Mouse (Mus musculus) kidney, postnatal 4 days (tissue): Measurements from ENCODE around the gene Igfbp7.

Experiments
- DNase-seq, 2 experiments: peaks; one replicate each; pipeline ENCODE4 v3.0.0; 2021; ENCODE audit warnings: mixed read lengths in 2 of 2

Igfbp7 gene

DNA sequence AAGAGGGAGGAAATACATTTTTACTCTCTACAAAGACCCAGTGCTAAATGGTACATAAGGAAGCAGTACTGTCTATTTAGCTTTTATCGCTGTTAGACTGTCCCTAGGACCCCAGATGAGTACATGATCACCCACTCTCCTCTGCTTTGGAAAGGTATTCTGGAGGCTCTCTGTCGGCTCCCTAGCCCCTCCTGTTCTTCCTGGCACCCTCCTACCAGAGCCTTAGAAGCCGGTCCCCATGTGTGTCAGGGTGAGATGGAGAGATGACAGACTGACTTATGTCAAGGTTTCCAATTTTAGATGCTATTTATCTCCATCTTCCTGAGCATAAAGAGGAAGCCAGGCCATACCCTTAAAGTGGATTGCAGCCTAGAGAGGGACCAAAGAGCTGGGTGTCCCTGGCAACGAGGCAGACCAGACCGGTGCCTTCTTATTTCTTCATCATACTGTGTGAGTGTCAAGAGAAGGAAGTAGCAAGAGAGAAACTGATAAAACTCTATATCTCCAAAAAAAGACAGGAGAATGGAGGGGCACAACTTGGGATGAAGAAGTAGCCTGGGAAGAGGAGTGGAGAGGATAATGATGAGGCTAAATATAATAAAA, 2.3 kb downstream of the Igfbp7 start:
- no peak for DNase-seq

DNA sequence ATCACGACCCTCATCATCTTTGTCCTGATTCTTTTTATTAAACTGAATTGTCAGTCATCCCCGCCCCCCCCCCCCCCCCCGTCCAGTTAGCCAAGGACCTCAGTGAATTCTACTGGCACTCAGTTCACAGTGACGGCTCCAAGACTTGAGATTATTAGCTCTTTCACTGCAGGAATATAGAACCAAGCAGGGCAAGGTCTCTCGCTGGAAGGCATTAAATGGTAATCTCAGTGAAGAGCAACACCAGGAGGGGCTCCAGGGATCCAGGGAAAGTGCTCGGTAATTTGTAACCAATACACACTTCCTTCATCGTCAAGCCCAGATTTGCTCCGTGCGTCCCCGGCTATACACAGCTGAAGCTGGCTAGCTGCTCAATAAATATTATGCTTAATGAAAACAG, 2.9 kb downstream of the Igfbp7 start:
- no peak for DNase-seq

DNA sequence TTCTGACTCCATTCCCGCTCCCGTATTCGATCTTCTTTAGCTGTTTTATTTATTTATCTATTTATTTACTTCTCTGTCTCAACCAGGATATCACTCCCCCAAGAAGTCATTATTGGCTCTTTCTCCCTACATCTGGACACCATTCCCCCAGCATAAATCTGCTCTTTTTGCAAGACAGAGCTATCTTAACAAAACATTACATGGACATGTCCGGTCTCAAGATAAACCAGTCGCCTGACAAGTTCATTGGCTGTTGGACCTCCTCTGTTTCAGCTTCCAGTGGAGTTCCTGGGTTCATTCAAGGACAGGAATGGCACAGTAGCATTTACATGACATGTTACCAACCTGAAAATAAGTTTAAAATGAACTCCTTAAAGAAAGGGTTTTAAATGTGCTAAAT, 4.9 kb downstream of the Igfbp7 start:
- DNase-seq = peak in 1 of 2 experiments; percentile 18

DNA sequence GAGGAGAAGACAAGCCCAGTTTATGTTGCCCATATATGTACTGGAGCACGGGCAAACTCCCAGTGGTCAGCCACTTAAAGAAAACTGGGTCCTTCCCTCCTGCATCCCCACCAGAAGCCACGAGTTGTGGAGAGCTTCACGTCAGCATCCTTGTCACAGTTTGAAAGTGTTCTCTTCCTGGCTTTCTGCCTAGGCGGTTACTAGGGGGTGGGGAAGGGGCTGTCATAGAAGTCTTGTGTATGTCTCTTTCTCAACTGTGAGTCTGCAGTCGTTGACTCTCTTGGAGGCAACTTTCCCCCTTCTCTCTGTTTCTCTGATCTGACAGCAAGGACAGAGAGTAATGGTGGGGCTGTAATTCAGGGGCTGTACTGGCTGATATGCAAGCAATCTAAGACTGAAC, 5.7 kb downstream of the Igfbp7 start:
- peak in 1 of 2 experiments; percentile 22 for DNase-seq

DNA sequence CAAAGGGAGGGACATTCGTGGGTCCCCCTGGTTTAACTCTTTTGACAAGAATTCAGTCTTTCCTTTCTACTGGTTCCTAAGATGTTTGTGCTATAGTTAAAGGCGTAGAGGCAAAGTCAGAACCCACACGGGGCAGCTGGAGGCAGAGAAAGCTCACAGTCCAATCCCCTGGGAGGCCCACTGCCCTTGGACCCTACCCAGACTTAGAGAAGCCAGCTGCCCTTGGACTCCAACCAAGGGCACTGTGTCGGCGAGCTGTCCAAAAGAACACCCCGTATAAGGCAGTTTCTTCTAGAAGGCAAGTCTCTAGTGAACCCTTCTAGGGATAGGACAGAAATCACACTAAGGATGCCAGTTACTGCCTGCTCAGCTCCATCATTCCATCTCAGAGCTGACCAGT, 7.0 kb downstream of the Igfbp7 start:
- DNase-seq = peak; percentile 65 to 74

DNA sequence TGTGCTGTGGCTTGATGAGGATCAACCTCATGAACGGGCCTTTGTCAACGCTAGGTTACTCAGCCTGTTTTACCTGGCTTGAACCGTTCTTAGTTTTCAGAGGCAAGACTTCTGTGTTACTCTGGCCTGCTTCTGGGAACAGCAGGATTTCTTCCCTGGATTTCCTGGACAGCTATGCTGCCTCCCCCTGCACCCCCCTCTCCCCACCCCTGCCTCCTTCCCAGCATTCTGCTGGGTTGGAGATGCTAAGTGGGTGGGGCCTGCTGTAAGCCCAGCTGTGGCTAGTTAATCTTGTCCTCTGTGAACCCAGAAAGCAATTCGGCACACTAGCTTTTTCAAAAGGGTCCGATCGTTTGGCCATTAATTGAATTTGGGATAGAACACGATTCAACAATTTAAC, 7.7 kb downstream of the Igfbp7 start:
- peak; percentile 77 to 85 for DNase-seq

DNA sequence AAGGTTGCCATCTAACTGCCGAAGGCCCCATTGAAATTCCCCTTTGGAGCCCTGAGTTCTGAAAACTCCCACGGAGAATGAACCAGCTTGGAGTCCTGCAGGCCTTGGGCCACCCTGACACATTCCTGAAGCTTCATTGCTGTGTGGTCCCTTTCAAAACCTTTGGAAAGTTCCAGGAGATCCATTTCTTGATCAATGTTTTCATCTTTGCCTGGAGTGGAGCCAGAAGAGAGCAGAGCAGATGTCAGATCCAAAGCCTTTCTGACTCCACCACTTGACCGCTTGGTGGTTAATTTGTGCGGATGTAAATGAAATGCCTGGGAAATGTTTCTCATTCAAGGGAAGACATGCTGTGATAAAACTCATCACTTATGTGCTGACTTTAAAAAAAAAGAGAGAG, 8.8 kb downstream of the Igfbp7 start:
- DNase-seq = no peak

DNA sequence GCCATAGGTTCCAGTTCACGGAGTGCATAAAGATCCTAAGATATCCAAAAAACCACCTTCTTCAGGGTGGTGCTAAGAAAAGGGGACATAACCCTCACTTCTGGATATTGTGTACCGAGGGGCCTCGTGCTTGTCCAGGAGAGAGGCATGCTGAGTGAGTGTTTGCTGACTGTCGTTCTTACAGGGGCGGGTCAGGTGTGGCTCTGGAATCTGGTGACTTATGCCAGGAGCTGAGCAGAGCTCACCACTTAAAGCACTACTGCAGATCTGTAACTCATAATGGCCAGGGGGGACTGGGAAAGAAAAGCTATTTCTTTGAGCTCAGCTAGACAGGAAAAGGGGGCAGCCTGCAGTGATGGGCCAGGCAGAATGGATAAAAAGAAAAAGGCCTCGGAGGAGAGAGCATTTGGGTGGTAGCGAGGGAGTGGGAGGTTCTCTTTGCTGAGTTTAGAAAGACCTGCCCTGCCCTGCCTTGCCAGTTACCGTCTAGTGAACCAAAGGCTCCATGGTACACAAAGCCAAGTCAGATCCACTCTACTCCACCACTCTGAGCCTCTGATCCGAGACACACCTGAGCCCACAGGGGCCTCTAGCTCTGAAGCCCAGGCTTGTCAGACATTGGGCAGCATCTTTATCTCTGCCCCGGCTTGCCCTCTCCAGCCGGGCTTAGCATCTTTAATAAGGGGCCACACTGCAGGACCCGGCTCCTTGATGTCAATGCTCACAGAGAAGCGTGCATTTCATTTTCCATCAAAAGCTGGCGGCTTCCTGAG, 9.4 kb downstream of the Igfbp7 start:
- peak in 1 of 2 experiments; percentile 27 for DNase-seq

DNA sequence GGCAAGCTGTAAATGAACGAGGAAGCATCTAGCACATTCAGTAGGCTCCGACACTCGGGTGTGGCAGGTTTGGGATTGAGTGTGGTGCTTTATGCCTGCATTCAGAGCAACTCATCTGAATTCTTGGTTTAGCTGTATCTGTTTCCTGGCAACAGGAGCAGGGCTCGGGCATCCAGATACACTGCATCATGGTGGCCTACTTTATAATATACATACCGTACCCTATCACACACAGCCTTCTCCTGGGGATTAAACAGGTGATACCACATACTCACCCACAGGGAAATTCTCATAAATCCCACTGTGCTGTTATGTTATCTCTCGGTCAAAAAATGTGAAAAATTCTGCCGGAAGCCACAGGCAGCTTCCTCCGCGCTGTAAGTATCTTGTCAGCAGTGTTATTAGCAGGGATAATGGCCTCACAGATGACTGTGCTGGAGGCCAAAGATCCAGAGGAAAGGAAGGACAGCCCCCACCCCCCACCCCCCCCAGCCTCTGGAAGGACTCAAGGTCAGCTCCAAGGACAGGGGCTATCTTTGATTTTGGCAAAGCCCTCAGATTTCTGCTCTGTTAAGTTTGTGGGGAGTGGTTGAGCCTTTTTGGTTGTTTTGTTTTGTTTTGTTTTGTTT, 13.7 kb downstream of the Igfbp7 start:
- no peak for DNase-seq

DNA sequence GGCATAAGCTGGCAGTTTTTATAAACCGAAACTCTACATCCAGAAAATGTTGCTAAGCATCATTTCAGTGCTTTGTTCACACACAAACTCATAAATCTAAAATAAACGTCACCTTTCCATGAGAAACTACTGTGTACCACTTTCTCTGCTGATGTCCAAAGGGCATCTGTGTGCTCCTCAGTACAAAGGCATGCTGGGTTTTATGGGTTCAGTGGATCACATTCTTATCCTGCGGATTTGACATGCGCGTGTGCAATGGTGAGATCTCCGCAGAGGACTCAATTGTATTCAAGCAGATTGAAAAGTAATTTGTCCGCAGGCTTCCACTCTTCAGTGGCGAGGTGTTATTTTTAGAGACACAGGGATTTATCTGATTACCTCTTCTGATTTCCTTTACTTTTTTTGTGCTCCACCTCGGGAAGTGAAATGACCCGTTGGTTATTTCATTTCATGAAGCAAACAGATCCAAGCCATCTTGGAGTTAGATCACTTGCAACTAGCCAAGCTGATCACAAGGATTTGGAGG, 14.7 kb downstream of the Igfbp7 start:
- DNase-seq = no peak

DNA sequence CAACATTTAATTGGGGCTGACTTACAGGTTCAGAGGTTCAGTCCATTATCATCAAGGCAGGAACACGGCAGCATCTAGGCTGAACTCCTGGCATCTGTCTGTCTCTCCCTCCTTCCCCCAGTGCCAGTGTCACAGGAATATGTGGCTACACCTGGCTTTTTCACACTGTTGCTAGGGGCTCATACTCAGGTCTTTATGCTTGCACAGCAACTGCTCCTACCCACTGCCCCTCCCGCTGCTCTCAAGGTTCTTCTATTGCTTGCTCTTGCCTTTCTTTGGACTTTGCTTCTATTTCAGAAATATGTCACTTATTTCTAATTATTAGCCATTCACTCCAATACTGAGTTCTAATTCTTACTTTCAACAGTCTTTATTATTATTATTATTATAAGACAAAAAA, 17.6 kb downstream of the Igfbp7 start:
- no peak for DNase-seq

DNA sequence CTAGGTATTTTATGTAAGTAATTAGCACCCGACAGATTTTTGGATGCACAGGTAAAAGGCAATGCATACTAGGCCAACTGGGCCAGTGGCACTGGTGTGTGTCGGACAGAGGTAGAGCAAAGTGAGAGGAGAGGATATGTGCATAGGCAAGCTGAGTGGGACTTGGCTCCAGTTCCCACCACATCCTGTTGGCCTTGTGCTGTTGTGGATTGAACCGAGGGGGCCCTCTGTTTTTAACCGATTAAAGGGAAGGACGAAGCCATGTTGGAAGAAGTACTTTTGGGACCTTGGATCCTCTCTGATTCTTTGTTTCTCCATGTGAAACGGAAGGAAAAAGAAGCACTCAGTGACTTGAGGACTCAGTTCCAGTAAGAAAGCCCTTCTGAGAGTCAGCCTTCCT, 19.5 kb downstream of the Igfbp7 start:
- no peak for DNase-seq

DNA sequence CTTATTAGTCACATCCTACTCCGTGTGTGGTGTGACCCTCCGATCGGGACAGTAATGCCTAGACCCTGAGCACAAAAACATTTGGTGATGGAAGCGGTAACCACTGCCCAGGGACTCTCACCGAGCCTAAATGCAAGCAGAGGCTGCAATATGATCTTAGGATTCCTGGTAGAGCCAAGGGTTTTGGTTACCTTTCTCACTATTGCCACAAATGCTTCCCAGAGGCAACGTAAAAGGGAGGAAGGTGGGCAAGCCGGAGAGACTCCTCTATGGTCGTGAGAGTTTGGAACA, 20.5 kb downstream of the Igfbp7 start:
- no peak for DNase-seq

DNA sequence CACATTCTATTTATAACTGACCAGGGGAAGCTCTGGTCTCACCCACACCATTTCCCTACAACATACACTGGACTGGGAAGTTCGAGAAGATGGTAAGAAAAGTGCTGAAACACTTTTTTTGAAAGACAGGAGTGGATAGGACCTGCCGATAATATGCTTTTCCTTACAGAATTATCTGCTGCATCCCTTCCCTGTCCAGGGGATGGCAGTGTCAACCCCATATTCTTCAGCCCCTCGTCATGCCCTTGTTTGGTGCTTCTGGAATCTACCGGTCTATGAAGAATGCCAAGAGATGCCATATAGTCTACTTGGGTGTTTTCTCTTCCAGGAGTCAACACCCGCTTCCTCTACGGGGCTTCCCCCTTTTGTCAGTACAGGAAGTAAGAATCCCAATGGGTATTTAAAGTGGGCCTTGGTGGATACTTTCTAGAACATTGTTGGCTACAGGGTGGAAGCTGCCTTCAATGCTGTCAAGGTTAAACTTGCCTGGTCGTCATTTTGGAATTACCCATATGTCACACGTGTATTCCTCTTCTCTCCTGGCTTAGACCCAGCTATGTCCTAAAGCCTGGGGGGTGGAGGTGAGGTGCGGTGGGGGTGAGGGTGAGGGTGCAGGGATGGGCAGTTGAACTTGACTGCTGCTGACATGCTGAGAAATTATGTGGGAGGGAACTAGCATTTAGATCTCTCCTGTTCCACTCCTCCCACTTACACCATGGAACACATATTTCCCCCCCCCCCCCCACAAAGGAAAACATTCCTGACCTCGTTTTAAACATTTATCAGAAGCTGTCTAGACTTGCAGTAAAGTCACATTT, 21.0 kb downstream of the Igfbp7 start:
- DNase-seq = no peak

DNA sequence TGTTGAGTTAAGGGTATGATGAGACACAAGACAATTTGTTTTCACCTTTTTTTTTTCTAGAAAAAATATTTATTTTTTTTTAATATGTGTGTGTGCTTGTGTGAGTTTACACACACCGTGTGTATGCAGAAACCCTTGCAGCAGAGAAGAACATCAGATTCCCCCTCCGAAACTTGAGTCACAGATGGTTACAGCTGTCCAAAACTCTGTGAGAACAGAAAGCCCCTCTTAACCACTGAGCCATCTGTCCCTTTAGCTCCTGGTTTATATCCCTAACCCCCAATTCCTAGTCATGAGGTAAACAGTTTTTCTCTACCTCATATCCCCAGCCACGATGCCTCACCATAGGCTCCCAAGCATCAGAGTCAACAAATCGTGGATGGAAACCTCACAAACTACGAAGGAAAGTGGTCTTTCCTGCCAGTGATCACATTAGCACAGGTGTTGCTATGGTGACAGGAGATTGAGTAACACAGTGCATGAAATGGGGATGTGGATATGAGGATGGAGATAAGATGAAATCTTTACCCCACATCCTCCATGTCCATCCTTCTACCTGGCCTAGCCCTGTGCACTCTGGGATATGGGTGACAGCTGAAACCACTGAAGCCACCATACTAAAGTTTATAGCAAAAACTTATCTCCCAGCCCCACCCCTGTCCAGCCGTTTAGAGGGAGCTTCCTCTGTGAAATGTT, 21.8 kb downstream of the Igfbp7 start:
- no peak for DNase-seq

DNA sequence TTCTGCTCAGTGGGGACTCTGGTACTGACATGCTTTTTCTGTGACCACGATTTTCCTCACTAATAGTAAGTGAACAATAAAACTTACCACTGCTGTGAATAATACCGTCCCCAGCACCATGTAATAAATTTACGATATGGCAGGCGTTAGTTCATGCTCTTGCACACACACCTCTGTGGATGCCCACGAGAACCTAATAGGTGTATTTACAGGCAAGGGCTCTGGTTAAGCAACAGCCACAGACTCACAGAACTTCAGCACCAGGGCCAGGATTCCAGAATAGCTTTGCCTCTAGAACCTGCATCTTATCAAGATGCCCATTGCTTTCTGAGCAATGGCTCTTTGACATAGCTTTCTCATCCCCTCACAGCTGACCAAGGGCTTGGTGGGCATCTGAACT, 22.6 kb downstream of the Igfbp7 start:
- no peak for DNase-seq

DNA sequence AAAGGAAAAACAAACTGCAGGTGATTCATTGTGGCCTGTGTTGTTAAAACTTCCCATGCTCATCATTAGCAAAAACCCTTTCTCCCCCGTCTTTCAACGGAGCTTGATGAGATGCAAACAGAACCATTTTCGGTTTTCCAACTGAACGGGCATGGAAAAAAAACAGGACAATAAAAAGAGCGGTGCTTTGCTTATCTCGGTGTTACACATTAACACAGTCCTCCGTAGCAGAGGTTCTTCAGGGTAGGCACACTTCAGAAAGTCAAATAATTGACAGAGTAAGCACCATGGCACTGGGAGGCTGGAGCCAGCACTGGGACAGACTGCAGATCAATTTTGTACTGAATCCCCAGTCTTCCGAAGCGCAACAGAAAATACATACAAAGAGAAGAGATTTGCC, 23.1 kb downstream of the Igfbp7 start:
- DNase-seq = peak in 1 of 2 experiments; percentile 57

DNA sequence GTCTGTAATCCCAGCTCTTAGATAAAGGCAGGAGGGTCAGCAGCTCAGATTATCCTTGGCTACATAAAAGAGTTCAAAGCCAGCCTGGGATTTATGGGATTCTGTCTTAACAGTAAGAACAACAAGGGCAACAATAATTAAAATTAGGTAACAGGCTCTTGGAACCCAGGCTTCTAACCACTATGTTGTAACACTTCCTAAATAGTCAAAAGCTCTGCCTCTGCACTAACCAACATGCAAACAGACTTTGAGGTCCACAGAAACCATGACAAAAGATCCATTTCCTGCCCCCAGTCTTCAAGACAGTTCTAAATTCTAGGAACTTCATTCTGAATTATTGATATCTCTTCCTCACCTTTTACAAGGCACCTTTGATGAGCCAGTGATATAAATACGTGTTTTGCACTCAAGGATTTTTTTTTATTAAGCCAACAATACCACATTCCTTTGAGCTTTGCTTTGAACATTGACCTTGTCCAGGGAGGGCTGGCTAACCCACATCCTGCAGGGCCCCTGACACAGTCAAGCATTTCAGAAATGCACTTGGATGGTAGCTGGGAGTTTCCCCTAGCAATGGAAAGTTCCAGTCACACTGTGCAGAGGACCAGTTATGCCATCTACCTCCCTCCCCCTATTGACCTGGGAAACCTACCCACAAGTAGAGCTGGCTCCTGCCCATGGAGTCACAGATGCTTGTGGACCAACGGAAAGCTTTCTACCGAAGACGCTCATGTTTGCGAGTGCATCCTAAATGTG, 23.9 kb downstream of the Igfbp7 start:
- peak in 1 of 2 experiments; percentile 70 for DNase-seq

DNA sequence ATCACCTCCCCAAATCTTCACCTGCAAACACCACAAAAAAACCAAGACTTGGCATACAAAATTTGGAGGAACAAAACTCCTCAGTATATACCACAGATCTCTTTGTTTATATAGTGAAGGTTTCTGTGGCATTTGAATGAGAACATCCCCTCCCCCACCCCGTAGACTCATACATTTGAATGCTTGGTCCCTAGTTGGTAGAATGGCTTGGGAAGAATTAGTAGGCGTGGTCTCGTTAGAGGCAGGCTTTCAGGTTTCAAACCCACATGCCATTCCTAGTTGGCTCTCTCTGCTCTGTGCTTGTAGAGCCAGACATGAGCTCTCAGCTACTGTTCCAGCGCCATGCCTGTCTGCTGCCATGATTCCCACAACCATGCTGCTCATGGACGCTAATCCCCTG, 26.2 kb downstream of the Igfbp7 start:
- no peak for DNase-seq

DNA sequence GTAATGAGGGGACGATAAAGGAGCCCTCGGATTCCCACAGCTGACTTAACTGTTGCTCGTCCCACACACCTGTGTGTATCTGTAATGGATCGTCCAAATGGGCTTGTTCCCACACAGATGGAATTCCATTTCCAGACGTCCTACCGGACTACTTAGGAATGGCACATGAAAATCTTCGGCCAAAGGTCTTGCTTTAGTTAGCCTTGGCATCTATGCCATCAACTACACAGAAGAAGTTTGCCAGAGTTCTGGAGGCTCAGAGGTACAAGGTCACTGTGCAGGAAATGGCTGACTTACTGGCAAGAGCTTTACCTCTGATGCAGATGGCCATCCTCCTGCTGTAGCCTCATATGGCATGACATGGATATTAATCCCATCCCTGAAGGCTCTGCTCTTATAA, 26.6 kb downstream of the Igfbp7 start:
- DNase-seq = no peak

DNA sequence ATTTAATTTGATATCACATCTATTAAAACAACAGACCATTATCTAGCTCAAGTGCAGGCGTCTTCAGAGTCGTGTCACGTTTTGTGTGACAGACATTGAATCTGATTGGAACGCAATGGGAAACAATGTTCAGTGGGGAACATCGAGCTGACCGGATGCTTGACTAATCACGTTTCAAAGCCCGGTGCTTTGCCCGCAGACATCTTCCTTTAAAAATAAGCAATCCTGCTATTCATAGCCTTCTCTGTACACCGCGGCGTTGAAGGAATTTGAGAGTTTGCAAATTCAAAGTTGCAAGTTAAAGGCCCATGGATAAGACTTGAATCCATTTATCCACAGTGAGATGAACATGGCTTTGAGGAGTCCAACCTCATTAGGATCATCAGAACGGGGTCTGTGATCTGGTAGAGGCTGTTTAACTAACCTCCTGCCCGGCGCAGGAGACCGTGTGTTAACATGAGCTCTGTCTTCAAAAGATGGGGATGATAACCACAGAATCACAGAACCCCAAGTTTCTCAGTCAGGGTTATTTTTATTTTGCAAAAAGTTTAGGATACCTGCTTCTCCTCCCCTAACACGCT, 27.4 kb downstream of the Igfbp7 start:
- DNase-seq = no peak
